Comparison of ENCODE assay signal across 8 mouse cellular contexts in the genomic region with DNA sequence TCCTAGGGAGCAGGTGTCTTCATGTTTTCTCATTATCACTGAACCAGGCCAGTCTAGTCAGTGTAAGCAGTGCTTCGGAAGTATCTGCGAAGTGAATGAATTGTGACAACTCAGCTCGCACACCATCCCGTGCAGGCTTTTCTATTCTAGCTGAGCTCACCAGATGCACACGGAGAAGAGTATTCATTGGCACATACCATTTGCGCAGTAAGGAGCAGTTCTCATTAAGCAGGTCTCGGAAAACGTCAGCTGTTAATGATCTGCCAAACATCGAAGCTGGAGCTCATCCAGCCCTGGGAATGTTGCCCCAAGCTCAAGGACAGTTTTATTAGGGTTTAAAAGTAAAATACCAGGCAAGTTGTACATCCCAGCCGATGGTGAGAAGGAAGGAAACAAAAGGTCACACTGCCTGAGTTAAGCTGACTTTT. TPM values are rescaled to one million over a fixed set of nuclear protein-coding genes. Genes with fewer than 3 reads are reported as not detected.
DNase-seq lines count a peak whose midpoint lies in the region; ATAC-seq lines count a peak whose summit lies in the region.

No protein-coding gene starts in this region.

- no peak overlapping the region for H3K4me3 ChIP-seq in heart, embryonic 13.5 days
- no peak overlapping the region for H3K4me3 ChIP-seq in forebrain, embryonic 15.5 days
- H3K4me3 ChIP-seq in neural tube, embryonic 14.5 days (ENCODE audit: low read depth, low read length), result no peak overlapping the region

- peak overlapping the region; percentile 63 for H3K27ac ChIP-seq in heart, embryonic 13.5 days (replicated peaks)
- peak overlapping the region; percentile 64 for H3K27ac ChIP-seq in forebrain, embryonic 15.5 days (replicated peaks)
- H3K27ac ChIP-seq in neural tube, embryonic 14.5 days (ENCODE audit: low read depth, low read length), result peak overlapping the region; percentile 18; the same call in 1 of the 2 replicates

- no peak overlapping the region for H3K4me2 ChIP-seq in heart, embryonic 13.5 days
- no peak overlapping the region for H3K4me2 ChIP-seq in forebrain, embryonic 15.5 days (replicated peaks)
- no peak overlapping the region for H3K4me2 ChIP-seq in neural tube, embryonic 14.5 days (ENCODE audit: low read depth, low read length)

- DNase-seq in heart, postnatal 25 days (ENCODE audit: low spot score), result no peak
- peak; percentile 29 for DNase-seq in adrenal gland, postnatal 14 days
- peak; percentile 48 for DNase-seq in layer of hippocampus, adult 9-10 months (ENCODE audit: low spot score)
- no peak for DNase-seq in natural killer cell, adult 2 months (ENCODE audit: low spot score in 2 of 2)
- no peak for DNase-seq in thymus, postnatal 4 days

- WGBS in heart, embryonic 13.5 days, result 64% methylated on average over 10 of the region's 10 CpGs
- 47% methylated on average over 10 of the region's 10 CpGs for WGBS in forebrain, embryonic 15.5 days
- 62% methylated on average over 10 of the region's 10 CpGs for WGBS in neural tube, embryonic 14.5 days

- no peaks in the 10 kb centered on the region for H3K9me3 ChIP-seq in heart, embryonic 13.5 days
- H3K9me3 ChIP-seq in forebrain, embryonic 15.5 days, result no peaks in the 10 kb centered on the region
- H3K9me3 ChIP-seq in neural tube, embryonic 14.5 days (ENCODE audit: control insufficient read depth, low read length), result no peaks in the 10 kb centered on the region

- intact Hi-C loops in heart, postnatal 25 days (cut with DNase I), result no loop called here

- no peak overlapping the region for H3K9ac ChIP-seq in heart, embryonic 13.5 days
- no peak overlapping the region for H3K9ac ChIP-seq in forebrain, embryonic 15.5 days (replicated peaks)
- H3K9ac ChIP-seq in neural tube, embryonic 14.5 days (replicated peaks; ENCODE audit: low read depth, low read length), result no peak overlapping the region

- no peak for ATAC-seq in heart, embryonic 13.5 days (ENCODE audit: extremely low read depth, insufficient number of reproducible peaks, low FRiP score, low TSS enrichment)
- ATAC-seq in forebrain, embryonic 15.5 days (replicated peaks), result peak; percentile 72; the same call in 1 of the 2 replicates
- no peak for ATAC-seq in neural tube, embryonic 14.5 days (ENCODE audit: low read depth)

- H3K36me3 ChIP-seq in heart, embryonic 13.5 days, result peaks cover 49% of the 10 kb centered on the region
- H3K36me3 ChIP-seq in forebrain, embryonic 15.5 days, result peaks cover 35% of the 10 kb centered on the region
- H3K36me3 ChIP-seq in neural tube, embryonic 14.5 days (ENCODE audit: control insufficient read depth, insufficient read depth, low read length), result peaks cover 12% of the 10 kb centered on the region; the same call in 1 of the 2 replicates

- H3K4me1 ChIP-seq in heart, embryonic 13.5 days, result peaks cover 51% of the 10 kb centered on the region
- peaks cover 22% of the 10 kb centered on the region for H3K4me1 ChIP-seq in forebrain, embryonic 15.5 days
- no peaks in the 10 kb centered on the region for H3K4me1 ChIP-seq in neural tube, embryonic 14.5 days (ENCODE audit: control insufficient read depth, insufficient read depth, low read length)

- no peaks in the 10 kb centered on the region for H3K27me3 ChIP-seq in heart, embryonic 13.5 days (replicated peaks)
- no peaks in the 10 kb centered on the region for H3K27me3 ChIP-seq in forebrain, embryonic 15.5 days
- no peaks in the 10 kb centered on the region for H3K27me3 ChIP-seq in neural tube, embryonic 14.5 days (ENCODE audit: control insufficient read depth, insufficient read depth, low read length)

RNA-seq across cellular contexts. Expression of gene Itgae, which starts 5.6 kb away (rescaled TPM):
- 0.24 and 0.27 TPM in 2 replicates for polyA plus RNA-seq in heart, embryonic 13.5 days (2015; fragmentation: Nextera tagmentation; extraction: Ambion mirVana)
- total RNA-seq in heart, postnatal 25 days (2021), result under 1 TPM; 0.08 to 0.16 TPM
- 0.30 and 1.7 TPM in 2 replicates for total RNA-seq in adrenal gland, postnatal 14 days (2021)
- 0.18 and 0.34 TPM in 2 replicates for polyA plus RNA-seq in forebrain, embryonic 15.5 days (2015; fragmentation: Nextera tagmentation; extraction: Ambion mirVana)
- 0.16 and 0.26 TPM in 2 replicates for polyA plus RNA-seq in neural tube, embryonic 14.5 days (2014; fragmentation: Nextera tagmentation; extraction: Ambion mirVana)

RNA-seq across cellular contexts. Expression of gene Ncbp3, which starts 37.2 kb away (rescaled TPM):
- 9.9 TPM in 2 replicates for polyA plus RNA-seq in heart, embryonic 13.5 days (2015; fragmentation: Nextera tagmentation; extraction: Ambion mirVana)
- total RNA-seq in heart, postnatal 25 days (2021), result 1 to 10 TPM; 5.6 to 6.2 TPM
- total RNA-seq in adrenal gland, postnatal 14 days (2021), result 9.2 and 10.9 TPM in 2 replicates
- polyA plus RNA-seq in forebrain, embryonic 15.5 days (2015; fragmentation: Nextera tagmentation; extraction: Ambion mirVana), result 10.7 and 11.1 TPM in 2 replicates
- 9.6 and 11.4 TPM in 2 replicates for polyA plus RNA-seq in neural tube, embryonic 14.5 days (2014; fragmentation: Nextera tagmentation; extraction: Ambion mirVana)

RNA-seq across cellular contexts. Expression of gene Haspin, which starts 53.3 kb away (rescaled TPM):
- polyA plus RNA-seq in heart, embryonic 13.5 days (2015; fragmentation: Nextera tagmentation; extraction: Ambion mirVana), result 11.5 and 11.9 TPM in 2 replicates
- under 1 TPM; 0.17 to 0.34 TPM for total RNA-seq in heart, postnatal 25 days (2021)
- total RNA-seq in adrenal gland, postnatal 14 days (2021), result 2.6 and 3.2 TPM in 2 replicates
- 7.6 and 7.7 TPM in 2 replicates for polyA plus RNA-seq in forebrain, embryonic 15.5 days (2015; fragmentation: Nextera tagmentation; extraction: Ambion mirVana)
- polyA plus RNA-seq in neural tube, embryonic 14.5 days (2014; fragmentation: Nextera tagmentation; extraction: Ambion mirVana), result 1.4 and 2.5 TPM in 2 replicates

Comparison
In these comparisons a context has a peak if more than half of its experiments do, and no peak if none do; other contexts are left out.
1. DNase-seq: peak in adrenal gland, postnatal 14 days (single experiment) and layer of hippocampus, adult 9-10 months (single experiment); none in heart, postnatal 25 days (single experiment), natural killer cell, adult 2 months (0 of 2) and thymus, postnatal 4 days (single experiment).
2. Peak in every context shown above with its lines, with median percentiles within 50 percentile points of each other: H3K27ac ChIP-seq.